Mouse (Mus musculus): ENCODE measurements around the gene Arih2.

Gene Arih2

DNA sequence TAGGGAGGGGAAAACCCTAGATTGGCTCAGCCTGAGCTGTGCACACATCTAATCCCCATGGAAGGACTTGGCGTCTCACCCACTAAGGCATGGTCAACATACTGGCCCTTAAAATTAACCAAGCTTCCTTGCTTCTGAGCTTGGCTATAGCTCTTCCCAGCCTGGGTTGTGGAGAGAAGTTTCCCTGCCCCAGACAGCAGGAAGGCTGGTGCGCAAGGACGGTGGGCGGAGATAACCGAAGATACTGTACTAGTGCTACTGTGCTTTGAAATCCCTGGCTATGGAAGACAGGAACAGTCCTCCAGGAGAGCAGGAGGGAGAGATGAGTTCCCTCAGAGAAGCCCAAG is 69.9 kb downstream of the Arih2 start:
- CTCF ChIA-PET, result no interaction called here

DNA sequence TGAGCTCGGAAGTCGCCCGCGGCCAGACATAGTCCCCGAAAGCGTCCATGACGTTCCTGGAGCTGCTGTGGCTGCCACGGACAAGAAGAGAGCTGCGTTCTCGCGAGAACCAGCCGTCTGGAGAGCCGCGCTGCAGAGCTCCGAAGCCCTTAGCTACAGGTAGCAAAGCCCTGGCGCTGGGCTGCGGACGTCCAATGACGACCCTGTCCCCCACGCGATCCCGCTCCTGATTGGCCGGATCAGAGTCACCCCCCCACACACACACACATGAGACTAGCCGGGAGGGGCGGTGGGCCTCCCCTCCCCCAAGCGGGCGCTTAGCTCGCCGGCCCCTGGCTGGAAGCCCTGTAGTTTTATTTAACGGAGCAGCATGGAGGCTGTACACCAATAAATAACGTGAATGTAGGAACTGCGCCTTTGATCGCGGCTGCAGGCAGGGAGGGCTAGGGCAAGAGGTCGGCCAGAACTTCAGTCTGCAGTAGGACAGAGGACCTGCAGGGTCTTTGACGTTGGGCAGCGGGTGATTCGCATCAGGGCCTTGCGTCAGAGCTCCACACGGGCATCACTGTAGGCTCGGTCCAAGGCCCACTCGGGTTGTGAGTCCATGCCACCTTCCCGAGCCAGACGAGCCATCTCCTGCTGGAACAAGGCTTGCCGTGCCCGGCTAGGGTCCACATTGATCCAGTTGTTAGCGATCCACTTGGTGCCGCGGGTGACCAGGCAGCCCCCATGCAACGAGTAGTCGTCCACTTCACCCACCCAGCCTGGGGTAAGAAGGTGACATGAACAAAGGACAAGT is 70.4 kb downstream of the Arih2 start, which contains the start of gene Wdr6:
Wdr6 (minus strand) TSS at position 195 of the 799 bp plus-strand sequence.
- CTCF ChIA-PET, result no interaction called here

DNA sequence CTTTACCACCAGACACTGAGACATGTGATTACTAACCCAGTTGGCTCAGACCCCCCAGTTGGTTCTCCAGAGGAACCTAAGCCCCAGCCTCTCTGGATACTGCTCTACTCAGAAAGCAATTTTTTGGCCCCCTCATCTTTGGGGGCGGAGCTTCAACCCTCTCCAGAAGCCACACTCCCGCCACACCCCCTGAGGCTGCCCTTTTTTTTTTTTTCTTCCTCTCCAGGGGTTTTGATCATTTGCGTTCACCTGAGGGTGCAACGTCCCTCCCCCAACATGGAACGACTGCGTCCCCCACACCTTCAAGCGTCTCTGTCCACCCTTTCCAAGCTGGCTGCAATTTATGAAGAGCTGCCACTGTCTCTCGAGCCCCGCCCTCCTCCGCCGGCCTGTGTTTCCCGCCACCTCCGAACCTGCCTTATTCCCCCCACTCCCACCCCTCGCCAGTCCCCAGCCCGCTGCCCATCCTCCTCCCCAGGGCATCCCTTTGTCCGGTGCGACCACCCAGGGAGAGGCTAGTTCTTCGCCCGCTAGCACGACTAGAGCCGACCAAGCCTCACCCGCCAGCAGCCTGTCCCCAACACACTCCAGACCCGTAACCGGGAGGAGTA is 71.1 kb downstream of the Arih2 start:
- CTCF ChIA-PET, result no interaction called here

DNA sequence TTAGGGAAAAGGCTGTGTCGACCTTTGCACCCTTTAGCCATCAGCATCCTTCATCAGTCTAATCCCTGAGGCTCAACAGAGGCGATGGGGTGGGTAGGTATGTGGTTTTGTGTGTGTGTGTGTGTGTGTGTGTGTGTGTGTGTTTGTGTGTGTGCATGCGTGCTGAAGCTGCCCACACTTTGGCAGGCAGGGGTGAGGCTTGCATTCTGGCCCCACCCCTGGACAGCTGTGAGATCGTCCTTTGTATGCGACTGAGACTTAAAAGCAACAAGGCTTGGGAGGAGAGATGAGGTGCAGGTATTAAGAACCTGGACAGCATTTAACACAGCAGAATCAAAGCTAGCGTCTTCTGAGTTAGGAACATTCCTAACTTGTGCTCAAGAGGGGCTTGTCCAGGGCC is 72.2 kb downstream of the Arih2 start:
- CTCF ChIA-PET, result no interaction called here

DNA sequence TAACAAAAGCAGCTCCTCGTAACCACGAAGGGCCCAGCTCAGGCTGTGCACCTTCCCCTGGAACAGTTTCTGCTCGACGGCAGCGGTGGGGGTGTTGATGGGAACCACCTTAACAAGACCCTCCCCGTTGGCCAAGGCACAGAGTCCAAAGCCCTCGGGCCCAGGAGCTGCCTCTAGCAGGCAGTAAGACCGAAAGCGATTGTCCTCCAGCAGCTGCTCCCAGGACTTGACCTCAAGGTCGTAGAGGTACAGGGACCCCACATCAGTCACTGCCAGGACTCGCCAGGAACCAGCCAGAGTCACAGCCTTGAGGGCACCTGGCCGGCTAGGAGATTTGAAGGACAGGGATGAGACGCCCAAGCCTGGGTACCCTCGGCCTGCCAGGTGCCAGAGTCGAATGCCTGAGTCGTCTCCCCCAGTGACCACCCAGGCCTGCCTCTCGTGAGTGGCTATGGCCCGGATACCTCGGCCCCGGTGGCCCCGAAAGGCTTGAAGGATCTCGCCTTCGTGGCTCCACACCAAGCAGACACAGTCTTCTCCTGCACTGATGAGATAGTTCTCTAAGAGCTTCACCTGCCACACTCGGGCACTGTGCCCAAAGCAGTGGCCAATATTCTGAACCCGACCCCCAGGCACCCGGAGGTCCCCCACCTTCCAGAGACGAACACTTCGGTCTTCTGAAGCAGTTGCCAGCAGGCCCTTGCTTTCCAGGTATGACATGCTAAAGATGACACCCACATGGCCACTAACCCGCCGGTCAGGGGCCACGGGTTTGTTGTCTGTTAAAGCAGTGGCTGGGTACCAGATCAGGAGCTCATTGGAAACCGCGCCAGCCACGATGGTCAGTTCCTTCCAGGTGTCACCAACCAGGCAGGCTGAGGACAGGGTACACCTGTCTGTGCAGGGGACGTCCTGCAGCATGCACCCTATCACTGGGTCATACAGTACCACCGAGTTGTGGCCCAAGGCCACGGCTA is 73.6 kb downstream of the Arih2 start:
- CTCF ChIA-PET, result no interaction called here

DNA sequence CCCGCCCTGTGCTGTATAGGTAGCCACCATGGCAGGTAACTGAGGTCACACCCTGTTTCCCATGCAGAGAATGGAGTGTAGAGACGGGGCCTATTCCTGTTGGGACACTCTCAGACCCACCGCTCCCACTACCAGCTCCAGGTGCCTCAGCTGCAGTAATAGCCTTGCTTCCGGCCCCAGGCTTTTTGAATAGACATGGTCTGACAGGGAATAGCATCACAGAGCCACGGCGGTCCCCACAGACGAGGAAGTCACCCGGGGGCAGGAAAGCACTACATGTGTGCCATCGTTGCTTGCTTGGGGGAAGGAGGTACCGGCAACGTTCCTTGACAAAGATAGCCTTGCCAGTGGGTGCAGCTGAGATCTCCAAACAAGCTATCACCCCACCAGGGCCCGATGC is 74.3 kb downstream of the Arih2 start:
- CTCF ChIA-PET, result no interaction called here

DNA sequence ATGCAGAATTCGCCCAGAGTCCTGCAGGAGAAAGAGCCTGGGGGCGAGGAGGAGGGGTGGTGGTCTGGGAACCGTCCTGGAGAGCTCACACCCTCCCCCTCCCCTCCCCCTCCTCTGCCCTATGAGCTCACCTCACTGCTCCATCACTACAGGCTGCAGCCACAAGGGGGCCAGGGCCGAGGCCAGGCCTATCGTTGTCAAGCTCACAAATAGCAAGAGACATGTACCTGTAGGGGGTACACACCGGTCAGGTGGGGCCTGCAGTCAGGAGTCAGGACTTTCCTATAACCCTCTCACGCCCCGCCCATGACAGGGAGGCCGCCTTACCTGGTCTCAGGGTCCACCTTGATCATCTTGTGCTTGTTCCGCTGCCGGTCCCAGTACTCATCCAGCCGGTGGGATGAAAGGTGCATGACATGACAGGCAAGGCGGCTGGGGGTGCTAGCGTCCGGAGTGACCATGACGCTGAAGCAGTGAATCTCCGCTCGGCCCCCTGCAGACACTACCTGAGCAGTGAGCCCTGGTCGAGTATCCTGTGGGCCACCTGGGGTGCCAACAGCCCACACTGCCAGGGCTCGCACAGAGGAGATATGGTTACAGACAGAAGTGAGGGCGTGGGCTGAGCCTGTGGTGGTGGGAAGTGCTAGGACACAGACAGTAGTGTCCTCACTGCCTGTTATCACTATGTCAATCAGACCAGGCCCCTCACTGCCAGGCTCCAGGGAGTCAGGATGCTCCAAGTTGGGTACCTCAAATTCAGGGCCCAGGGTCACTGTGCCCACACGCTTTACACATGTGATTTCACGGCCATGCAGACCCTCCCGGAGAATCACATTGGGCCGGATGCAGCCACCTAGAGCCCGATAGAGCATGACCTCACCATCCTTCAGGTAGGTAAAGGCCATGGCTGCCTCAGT is 75.2 kb downstream of the Arih2 start:
- CTCF ChIA-PET, result no interaction called here

DNA sequence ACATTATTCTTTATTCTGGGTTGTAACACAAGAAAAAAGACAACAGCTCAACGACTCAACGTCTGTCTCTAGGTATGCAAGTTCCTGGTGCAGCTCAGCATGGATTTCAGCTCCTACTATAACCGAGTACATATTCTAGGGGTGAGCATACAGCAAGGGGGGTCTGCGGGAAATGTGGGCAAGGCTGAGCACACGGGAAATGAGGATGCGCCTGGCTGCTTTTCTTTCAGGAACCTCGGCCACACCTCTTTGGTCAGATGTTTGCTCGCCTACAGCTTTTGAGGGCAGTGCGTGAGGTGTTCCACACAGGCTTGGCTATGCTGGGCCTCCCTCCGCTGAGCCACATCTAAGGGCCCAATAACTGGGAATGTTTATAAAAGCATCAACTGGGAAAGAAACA is 76.9 kb downstream of the Arih2 start:
- CTCF ChIA-PET, result interaction anchor here (0.6 kb wide), 1 partner anchor 83 kb away, joined by 3 read pairs; no protein-coding TSS in a partner anchor

DNA sequence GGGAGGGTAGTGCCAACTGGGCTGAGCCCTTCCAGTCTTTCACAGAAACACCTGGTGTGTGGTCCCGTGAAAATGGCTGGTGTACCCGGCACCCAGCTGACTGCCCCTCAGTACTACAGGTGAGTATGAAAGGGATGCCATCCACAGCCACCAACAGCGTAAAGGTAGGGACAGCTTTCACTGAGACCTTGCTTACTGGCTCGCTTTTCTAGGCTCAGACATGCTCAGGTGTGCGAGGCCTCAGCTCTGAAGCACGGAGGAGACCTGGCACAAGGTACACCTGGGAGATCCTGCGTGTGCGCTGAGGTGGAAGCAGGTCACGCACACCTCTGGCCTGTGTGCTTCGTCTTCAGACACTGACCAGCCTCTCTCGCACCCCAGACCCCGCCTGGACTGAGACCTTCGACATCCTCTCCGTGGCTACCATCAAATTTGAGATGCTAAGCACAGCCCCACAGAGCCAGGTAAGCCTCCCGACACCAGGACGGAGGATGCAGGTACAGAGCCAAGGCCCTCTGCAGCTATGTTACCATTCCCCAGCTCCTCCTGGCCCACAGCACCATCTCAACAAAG is 77.7 kb downstream of the Arih2 start:
- CTCF ChIA-PET, result interaction anchor here (0.6 kb wide), 1 partner anchor 82 kb away, joined by 3 read pairs; no protein-coding TSS in a partner anchor

DNA sequence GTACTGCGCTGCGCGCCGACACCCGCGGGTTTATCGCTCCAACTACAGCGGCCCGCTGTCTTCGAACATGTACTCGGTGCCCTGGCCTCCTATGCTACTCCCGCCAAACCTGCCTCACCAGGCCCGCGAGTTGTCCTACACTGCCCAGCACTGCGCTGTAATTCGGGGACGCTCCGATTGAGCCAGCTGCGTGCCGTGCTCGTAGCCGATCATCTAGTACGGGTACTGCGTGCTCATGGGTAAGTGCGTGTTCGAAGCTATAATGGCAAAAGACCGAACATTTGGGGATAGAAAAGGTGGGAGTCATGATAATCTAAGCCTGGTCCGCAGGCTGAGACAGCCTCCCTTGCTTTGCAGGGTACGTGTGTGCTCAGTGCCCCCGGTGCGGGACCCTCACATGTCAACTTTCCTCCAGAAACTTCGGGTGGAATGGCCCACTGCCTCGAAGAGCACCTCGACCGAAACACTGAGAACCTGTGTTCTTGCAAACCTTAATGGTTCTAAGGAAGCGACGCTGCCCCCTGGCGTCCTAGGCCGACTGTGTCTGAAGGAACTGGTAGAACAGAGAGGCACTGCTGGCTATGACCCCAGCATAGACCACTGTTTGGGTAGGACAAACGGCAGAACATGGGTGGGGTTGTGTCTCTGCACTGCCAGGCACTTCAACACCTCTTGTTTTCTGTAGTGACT is 78.8 kb downstream of the Arih2 start:
- CTCF ChIA-PET, result interaction anchor here (0.5 kb wide), 1 partner anchor 225 kb away, joined by 3 read pairs; no protein-coding TSS in a partner anchor

DNA sequence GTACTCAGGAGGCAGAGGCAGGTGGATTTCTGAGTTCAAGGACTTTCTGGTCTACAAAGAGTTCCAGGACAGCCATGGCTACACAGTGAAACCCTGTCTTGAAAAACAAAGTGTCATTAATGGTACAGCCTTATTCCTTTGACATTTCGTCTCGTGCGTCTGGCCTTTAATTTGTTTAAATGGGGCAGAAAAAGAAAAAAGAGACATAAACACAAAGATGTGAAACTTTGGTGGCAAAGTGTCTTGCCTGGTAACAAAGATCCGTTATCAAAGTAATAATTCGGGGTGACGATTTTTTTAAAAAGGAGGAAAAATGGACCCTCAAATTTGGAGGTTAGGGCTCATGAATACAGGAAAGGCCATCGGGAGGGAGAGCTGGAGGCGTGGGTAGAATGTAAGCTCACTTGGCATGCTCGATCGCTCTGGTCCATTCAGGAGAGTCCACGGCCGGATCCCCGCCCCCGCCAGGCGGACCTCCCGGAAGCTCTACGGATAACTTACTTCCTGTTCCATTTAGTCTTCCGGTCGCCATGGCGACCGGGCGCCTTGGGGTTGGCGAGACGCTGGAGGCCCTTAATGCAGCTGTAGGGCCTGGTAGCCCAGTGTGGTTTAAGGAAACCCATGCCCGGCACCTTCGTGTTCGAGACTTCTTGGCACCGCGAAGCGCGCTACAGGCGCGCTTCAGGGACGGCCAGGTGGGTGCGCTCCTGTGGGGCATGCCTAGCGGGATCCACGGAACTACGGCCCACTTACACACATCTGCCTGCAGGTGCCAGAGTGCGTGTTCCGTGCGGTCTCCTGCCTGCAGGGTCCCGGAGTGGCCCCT is 79.6 kb downstream of the Arih2 start, which contains the start of gene Dalrd3:
Dalrd3 (plus strand) TSS at position 506 of the 826 bp plus-strand sequence.
- CTCF ChIA-PET, result interaction anchor here (0.5 to 0.6 kb wide), 2 partner anchors 44 to 224 kb away, joined by 3 read pairs; no protein-coding TSS in a partner anchor

DNA sequence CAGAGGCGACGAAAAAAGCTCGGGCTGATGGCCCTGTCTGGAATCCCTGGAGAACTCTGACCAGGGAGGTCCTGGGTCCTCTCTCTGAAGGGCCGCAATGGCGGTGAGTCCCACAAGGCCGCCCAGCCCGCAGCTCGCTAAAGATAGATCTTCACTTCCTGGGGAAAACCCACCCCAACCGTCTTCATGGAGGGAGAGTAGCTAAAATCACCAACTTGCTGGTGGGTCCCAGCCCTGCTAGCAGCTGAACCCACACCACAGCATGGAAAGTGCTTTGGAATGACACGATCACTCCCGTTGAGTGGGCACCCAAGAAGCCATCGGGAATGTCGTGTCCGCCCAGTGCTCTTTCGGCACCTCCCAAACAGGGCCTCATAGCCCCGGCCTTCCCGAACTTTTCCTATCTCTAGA is 80.7 kb downstream of the Arih2 start:
- CTCF ChIA-PET, result no interaction called here

DNA sequence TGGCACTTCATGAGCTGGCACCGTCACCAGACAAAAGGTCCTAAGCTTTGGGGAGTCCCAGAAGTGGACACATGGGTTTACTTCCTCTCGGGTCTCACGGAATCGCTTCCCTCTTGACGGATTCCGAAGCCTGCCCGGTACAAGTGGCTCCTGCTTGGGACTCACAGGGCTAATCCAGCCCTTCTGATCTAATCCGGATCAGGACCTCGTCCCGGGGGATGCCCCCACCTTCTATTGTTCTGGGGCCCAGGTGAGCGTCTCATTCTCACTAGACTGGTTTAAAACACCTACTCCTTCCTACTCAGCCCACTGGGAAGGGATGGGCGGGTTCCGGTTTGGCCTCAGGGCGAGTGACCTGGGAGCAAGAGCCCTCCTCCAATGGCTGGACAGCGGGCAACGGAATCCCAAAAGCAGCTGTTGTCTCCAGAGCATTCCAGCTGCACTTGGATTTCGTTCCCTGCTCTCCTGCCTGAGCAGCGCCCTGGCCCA is 81.2 kb downstream of the Arih2 start:
- CTCF ChIA-PET, result interaction anchor here (0.6 kb wide), 1 partner anchor 37 kb away, joined by 3 read pairs; no protein-coding TSS in a partner anchor

DNA sequence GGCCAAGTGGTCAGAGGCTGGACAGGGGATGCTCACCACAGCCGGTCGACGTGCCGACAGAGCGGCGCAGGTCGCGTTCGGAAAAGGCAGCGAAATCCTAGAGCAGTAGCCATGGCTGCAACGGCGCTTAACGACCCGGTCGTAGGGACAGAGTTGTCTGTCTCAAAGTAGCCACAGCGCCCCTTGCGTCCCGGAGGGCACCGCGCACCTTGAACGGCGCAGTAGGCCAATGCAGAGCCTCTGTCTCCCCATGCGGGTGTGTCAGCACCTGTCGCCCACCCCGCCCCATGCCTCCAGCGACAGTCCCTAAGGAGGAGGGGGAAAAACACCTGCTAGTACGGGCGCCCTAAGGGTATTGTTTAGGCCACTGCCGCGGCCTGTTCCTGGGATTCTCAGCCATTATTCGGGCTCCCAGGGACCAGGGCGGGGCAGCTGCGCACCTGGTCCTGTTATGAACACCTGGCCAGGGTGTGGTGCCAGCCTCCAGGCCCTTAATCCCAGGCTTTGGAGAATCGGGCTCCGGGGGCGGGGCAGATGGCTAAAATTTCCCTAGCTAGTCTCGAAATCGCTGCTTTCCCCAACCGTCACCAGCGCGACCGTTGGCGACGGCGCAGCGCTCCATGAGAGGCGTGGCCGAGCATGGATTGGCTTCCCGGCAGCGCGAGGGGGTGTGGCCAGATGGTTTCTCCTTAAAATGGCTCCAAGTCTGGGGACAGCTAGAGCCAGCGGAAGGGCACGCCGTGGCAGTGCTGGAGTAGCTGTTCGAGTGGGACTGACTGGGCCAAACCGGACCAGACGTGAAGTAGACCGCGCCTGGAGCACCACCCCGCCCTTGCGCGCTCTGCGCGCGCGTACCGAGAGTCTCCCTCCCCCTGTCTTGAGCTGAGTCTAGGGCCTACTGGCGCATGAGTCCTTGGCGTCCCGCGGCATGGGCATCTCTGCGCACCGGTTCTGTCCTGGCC is 82.1 kb downstream of the Arih2 start, which contains the start of gene Ndufaf3:
Ndufaf3 (minus strand) TSS at position 620 of the 962 bp plus-strand sequence.
- CTCF ChIA-PET, result interaction anchor here (0.5 to 0.6 kb wide), 3 partner anchors 36 to 1017 kb away, joined by 3 to 7 read pairs (median 3); no protein-coding TSS in a partner anchor

DNA sequence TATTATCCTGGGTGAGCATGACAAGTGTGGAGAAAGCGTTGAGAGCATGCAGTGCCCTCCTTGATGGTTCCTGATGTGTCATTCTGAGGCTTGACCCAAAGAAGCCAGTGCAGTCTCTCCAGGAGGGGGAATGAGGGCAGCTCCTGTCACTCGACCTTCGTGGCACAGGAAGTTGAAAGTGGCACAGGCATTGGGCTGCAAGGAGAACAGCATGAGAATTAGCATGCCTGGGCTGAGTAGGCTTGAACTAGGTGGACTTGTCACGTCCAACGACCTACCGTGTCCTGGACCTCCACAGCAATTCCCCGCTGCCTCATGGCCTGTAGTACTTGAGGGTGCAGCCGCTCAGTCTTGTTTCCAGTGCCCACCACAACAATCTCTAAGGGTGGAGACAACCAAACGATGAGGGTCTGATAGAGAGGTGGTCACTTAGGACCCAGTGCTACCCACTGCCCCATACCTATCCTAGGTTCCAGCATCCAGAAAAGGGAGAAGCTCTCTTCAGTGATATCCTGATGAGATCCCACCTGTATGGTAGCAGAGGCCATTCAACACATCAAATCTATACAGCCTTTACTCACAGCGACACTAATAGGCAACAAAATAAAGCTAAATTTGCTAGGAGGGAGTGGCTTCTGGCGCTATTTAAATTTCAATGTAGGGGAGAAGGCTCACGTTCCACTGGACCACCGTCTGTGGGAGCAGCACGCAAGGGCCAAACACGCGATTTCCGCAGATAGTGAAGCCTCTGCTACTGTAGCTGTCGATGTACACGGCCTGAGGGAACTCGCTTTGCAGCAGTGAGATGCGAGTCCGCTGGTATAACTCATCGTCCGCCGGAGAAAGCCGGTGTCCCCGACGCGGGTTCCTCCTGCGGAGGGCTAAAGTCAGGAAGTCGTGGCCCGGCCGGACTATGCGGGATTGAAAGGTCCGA is 83.0 kb downstream of the Arih2 start:
- CTCF ChIA-PET, result interaction anchor here (0.5 to 0.9 kb wide), 3 partner anchors 373 to 1016 kb away, joined by 3 to 7 read pairs (median 3); no protein-coding TSS in a partner anchor

DNA sequence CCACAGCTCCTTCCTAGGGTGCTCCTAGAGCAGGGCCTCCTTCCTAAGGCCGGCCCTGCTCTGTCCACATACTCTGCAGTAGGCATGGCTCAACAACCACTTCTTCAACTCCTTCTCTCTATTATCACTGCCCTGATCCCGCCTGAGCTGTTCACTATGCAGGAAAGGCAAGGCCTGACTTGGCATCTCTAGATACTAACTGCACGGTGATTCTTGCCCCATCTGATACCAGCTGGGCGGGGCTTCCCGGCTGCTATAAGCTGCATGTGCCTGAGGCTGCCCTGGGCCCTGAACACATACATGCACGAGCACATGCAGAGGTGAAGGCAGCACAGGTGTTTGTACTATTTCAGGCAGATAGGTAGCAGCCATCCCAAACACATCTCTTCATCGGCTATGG is 85.1 kb downstream of the Arih2 start:
- CTCF ChIA-PET, result no interaction called here
